Mouse (Mus musculus): ENCODE measurements around the gene Osbp2.

GRCm38 (mm10) chr11:3846351-3846750, 17.4 kb downstream of the Osbp2 start:
- TF ChIP-seq HCFC1 (IDR thresholded peaks at IDR 0.05; ENCODE audit: borderline replicate concordance, insufficient read depth, low read length), result no peak
- no peak for TF ChIP-seq CHD2 (IDR thresholded peaks at IDR 0.05; ENCODE audit: low read depth, low read length)
- no peak for TF ChIP-seq MAFK (IDR thresholded peaks at IDR 0.05; ENCODE audit: insufficient read depth, low read depth, low read length)

Data from ES-E14 (cell line).